Mouse (Mus musculus): Measurements from ENCODE around the gene Wasf2. TPM values are rescaled to one million over a fixed set of nuclear protein-coding genes. Genes with fewer than 3 reads are reported as not detected.

The Wasf2 gene
- total and polyA plus RNA-seq, 3 experiments = 34.6 to 83.8 (median 77.5) TPM

- Histone ChIP-seq H3K4me1 (ENCODE audit: control insufficient read depth, insufficient read depth, low read length) (peaks cover 17% of the 10 kb centered on the region), H3K9ac (ENCODE audit: low read depth, low read length) (peak overlapping the region; percentile 92; the same call in 1 of the 2 replicates), H3K36me3 (ENCODE audit: control insufficient read depth, insufficient read depth, low read length) (peaks cover 18% of the 10 kb centered on the region), H3K27me3 (ENCODE audit: control insufficient read depth, insufficient read depth, low read length) (no peaks in the 10 kb centered on the region), H3K4me3 (peak overlapping the region; percentile 99), H3K27ac (peak overlapping the region; percentile 99), H3K79me2 (replicated peaks; ENCODE audit: control insufficient read depth, insufficient read depth, low read length) (peaks cover 6% of the 10 kb centered on the region)
- DNase-seq = peak; percentile 61 to 77
- 7% methylated on average over 6 of the region's 6 CpGs for WGBS
- intact Hi-C loops (cut with DNase I) = loop anchor here (1.0 to 2.0 kb wide), 3 partner anchors 15 to 119 kb away; no protein-coding TSS in a partner anchor
- TF ChIP-seq CTCF (IDR thresholded peaks at IDR 0.05) (no peak), EP300 (IDR thresholded peaks at IDR 0.05; ENCODE audit: insufficient read depth, low read depth, low read length) (peak; percentile 98), POLR2A (IDR thresholded peaks at IDR 0.05; ENCODE audit: insufficient read depth, low read depth, low read length) (peak; percentile 79; the same call in 1 of the 2 replicates)
Observed at GRCm38 (mm10) chr4:133132027-133132426, 1.7 kb downstream of the Wasf2 start.

GRCm38 (mm10) chr4:133136946-133137345, 6.6 kb downstream of the Wasf2 start:
- H3K79me2 ChIP-seq (replicated peaks; ENCODE audit: control insufficient read depth, insufficient read depth, low read length) = peaks cover 6% of the 10 kb centered on the region
- no peaks in the 10 kb centered on the region for H3K27me3 ChIP-seq (ENCODE audit: control insufficient read depth, insufficient read depth, low read length)
- peaks cover 22% of the 10 kb centered on the region for H3K4me1 ChIP-seq (ENCODE audit: control insufficient read depth, insufficient read depth, low read length)
- no peak for TF ChIP-seq CTCF (IDR thresholded peaks at IDR 0.05)
- TF ChIP-seq POLR2A (IDR thresholded peaks at IDR 0.05; ENCODE audit: insufficient read depth, low read depth, low read length) = no peak
- no peak for TF ChIP-seq EP300 (IDR thresholded peaks at IDR 0.05; ENCODE audit: insufficient read depth, low read depth, low read length)
- 17% methylated on average over 1 of the region's 1 CpGs for WGBS
- no peak overlapping the region for H3K4me3 ChIP-seq
- H3K9ac ChIP-seq (ENCODE audit: low read depth, low read length) = no peak overlapping the region
- H3K36me3 ChIP-seq (ENCODE audit: control insufficient read depth, insufficient read depth, low read length) = peaks cover 27% of the 10 kb centered on the region
- no peak for DNase-seq
- intact Hi-C loops (cut with DNase I) = no loop called here
- no peak overlapping the region for H3K27ac ChIP-seq

GRCm38 (mm10) chr4:133138971-133139370, 8.7 kb downstream of the Wasf2 start:
- Histone ChIP-seq H3K27me3 (ENCODE audit: control insufficient read depth, insufficient read depth, low read length) (no peaks in the 10 kb centered on the region), H3K4me3 (no peak overlapping the region)

GRCm38 (mm10) chr4:133155006-133155405, 24.7 kb downstream of the Wasf2 start:
- no peaks in the 10 kb centered on the region for H3K27me3 ChIP-seq (ENCODE audit: control insufficient read depth, insufficient read depth, low read length)

More at GRCm38 (mm10) chr4:133138971-133139370, 8.7 kb downstream of the Wasf2 start:
- peaks cover 12% of the 10 kb centered on the region for H3K79me2 ChIP-seq (replicated peaks; ENCODE audit: control insufficient read depth, insufficient read depth, low read length)
- no peak overlapping the region for H3K9ac ChIP-seq (ENCODE audit: low read depth, low read length)
- intact Hi-C loops (cut with DNase I) = no loop called here
- WGBS = 26% methylated on average over 4 of the region's 4 CpGs
- no peak overlapping the region for H3K27ac ChIP-seq
- DNase-seq = peak in 1 of 2 experiments; percentile 31
- TF ChIP-seq EP300 (IDR thresholded peaks at IDR 0.05; ENCODE audit: insufficient read depth, low read depth, low read length) (no peak), POLR2A (IDR thresholded peaks at IDR 0.05; ENCODE audit: insufficient read depth, low read depth, low read length) (no peak), CTCF (IDR thresholded peaks at IDR 0.05) (no peak)
- peaks cover 25% of the 10 kb centered on the region for H3K4me1 ChIP-seq (ENCODE audit: control insufficient read depth, insufficient read depth, low read length)
- H3K36me3 ChIP-seq (ENCODE audit: control insufficient read depth, insufficient read depth, low read length) = peaks cover 29% of the 10 kb centered on the region

GRCm38 (mm10) chr4:133155726-133156125, 25.4 kb downstream of the Wasf2 start:
- Histone ChIP-seq H3K27ac (no peak overlapping the region), H3K4me1 (ENCODE audit: control insufficient read depth, insufficient read depth, low read length) (peaks cover 39% of the 10 kb centered on the region), H3K9ac (ENCODE audit: low read depth, low read length) (no peak overlapping the region), H3K79me2 (replicated peaks; ENCODE audit: control insufficient read depth, insufficient read depth, low read length) (peaks cover 16% of the 10 kb centered on the region), H3K27me3 (ENCODE audit: control insufficient read depth, insufficient read depth, low read length) (no peaks in the 10 kb centered on the region), H3K4me3 (no peak overlapping the region), H3K36me3 (ENCODE audit: control insufficient read depth, insufficient read depth, low read length) (peaks cover 38% of the 10 kb centered on the region)
- whole genome bisulfite sequencing = 68% methylated on average over 6 of the region's 6 CpGs
- DNase-seq = no peak
- TF ChIP-seq CTCF (IDR thresholded peaks at IDR 0.05) (no peak), POLR2A (IDR thresholded peaks at IDR 0.05; ENCODE audit: insufficient read depth, low read depth, low read length) (no peak), EP300 (IDR thresholded peaks at IDR 0.05; ENCODE audit: insufficient read depth, low read depth, low read length) (no peak)
- intact Hi-C loops (cut with DNase I) = no loop called here

More at GRCm38 (mm10) chr4:133155006-133155405, 24.7 kb downstream of the Wasf2 start:
- H3K4me1 ChIP-seq (ENCODE audit: control insufficient read depth, insufficient read depth, low read length) = peaks cover 36% of the 10 kb centered on the region
- no peak overlapping the region for H3K9ac ChIP-seq (ENCODE audit: low read depth, low read length)
- 49% methylated on average over 5 of the region's 5 CpGs for WGBS
- peaks cover 33% of the 10 kb centered on the region for H3K36me3 ChIP-seq (ENCODE audit: control insufficient read depth, insufficient read depth, low read length)
- no peak overlapping the region for H3K27ac ChIP-seq
- intact Hi-C loops (cut with DNase I) = no loop called here
- TF ChIP-seq POLR2A (IDR thresholded peaks at IDR 0.05; ENCODE audit: insufficient read depth, low read depth, low read length) = no peak
- DNase-seq = no peak
- H3K79me2 ChIP-seq (replicated peaks; ENCODE audit: control insufficient read depth, insufficient read depth, low read length) = peaks cover 16% of the 10 kb centered on the region
- H3K4me3 ChIP-seq = no peak overlapping the region

- Histone ChIP-seq H3K4me3 (no peak overlapping the region), H3K27me3 (ENCODE audit: control insufficient read depth, insufficient read depth, low read length) (no peaks in the 10 kb centered on the region), H3K79me2 (replicated peaks; ENCODE audit: control insufficient read depth, insufficient read depth, low read length) (peaks cover 14% of the 10 kb centered on the region), H3K9ac (ENCODE audit: low read depth, low read length) (peak overlapping the region; percentile 22; the same call in 1 of the 2 replicates), H3K36me3 (ENCODE audit: control insufficient read depth, insufficient read depth, low read length) (peaks cover 43% of the 10 kb centered on the region), H3K27ac (peak overlapping the region; percentile 40), H3K4me1 (ENCODE audit: control insufficient read depth, insufficient read depth, low read length) (peaks cover 36% of the 10 kb centered on the region)
- intact Hi-C loops (cut with DNase I) = no loop called here
- DNase-seq = no peak
- TF ChIP-seq CTCF (IDR thresholded peaks at IDR 0.05) = no peak
- TF ChIP-seq POLR2A (IDR thresholded peaks at IDR 0.05; ENCODE audit: insufficient read depth, low read depth, low read length) = no peak
- TF ChIP-seq EP300 (IDR thresholded peaks at IDR 0.05; ENCODE audit: insufficient read depth, low read depth, low read length) = no peak
- WGBS = 25% methylated on average over 4 of the region's 4 CpGs
Observed at GRCm38 (mm10) chr4:133156422-133156821, 26.1 kb downstream of the Wasf2 start.

Measured in heart, adult 2 months (tissue).